25 mouse cellular contexts compared by ENCODE assay signal in genomic region chr8:13179948-13180347, GRCm38 (mm10). TPM values are rescaled to one million over a fixed set of nuclear protein-coding genes. Genes with fewer than 3 reads are reported as not detected.
DNase-seq lines count a peak whose midpoint lies in the region; ATAC-seq and TF ChIP-seq lines count a peak whose summit lies in the region.
"Had no signal": no experiment of that assay in that cellular context is flagged by ENCODE, and none has a peak within 500 bp of the region (broad histone marks: within the 10 kb centered on the region; RNA-seq: fewer than 3 reads in every experiment).

No protein-coding gene starts in this region.

- TF ChIP-seq CTCF in forebrain, postnatal 0 days (IDR thresholded peaks at IDR 0.05; ENCODE audit: low read depth) = no peak
- TF ChIP-seq CTCF in liver, adult 2 months (IDR thresholded peaks at IDR 0.05; ENCODE audit: low read depth, low read length) = no peak

- no peaks in the 10 kb centered on the region for H3K79me2 ChIP-seq in liver, adult 2 months (ENCODE audit: control insufficient read depth, insufficient read depth, low read length)

- no peak overlapping the region for H3K9ac ChIP-seq in forebrain, postnatal 0 days
- H3K9ac ChIP-seq in forebrain, embryonic 16.5 days (replicated peaks; ENCODE audit: low read depth, low read length) = no peak overlapping the region
- no peak overlapping the region for H3K9ac ChIP-seq in heart, embryonic 14.5 days (ENCODE audit: low read length)
- H3K9ac ChIP-seq in liver, adult 2 months (ENCODE audit: low read depth, low read length) = no peak overlapping the region
- H3K9ac ChIP-seq: hindbrain, embryonic 15.5 days; limb, embryonic 15.5 days; liver, embryonic 15.5 days; neural tube, embryonic 13.5 days had no signal

- H3K9me3 ChIP-seq in forebrain, postnatal 0 days (ENCODE audit: low read length) = no peaks in the 10 kb centered on the region
- no peaks in the 10 kb centered on the region for H3K9me3 ChIP-seq in forebrain, embryonic 16.5 days (ENCODE audit: control insufficient read depth, low read length)
- no peaks in the 10 kb centered on the region for H3K9me3 ChIP-seq in heart, embryonic 14.5 days (ENCODE audit: control insufficient read depth, low read length)
- no peaks in the 10 kb centered on the region for H3K9me3 ChIP-seq in forebrain, embryonic 10.5 days
- H3K9me3 ChIP-seq: hindbrain, embryonic 15.5 days; limb, embryonic 10.5 days; limb, embryonic 15.5 days; liver, embryonic 15.5 days; midbrain, embryonic 12.5 days; neural tube, embryonic 13.5 days had no signal

- H3K4me2 ChIP-seq in forebrain, postnatal 0 days (ENCODE audit: low read depth) = no peak overlapping the region
- no peak overlapping the region for H3K4me2 ChIP-seq in forebrain, embryonic 16.5 days (ENCODE audit: low read length)
- H3K4me2 ChIP-seq in heart, embryonic 14.5 days (ENCODE audit: low read length) = no peak overlapping the region
- H3K4me2 ChIP-seq: hindbrain, embryonic 15.5 days; limb, embryonic 15.5 days; liver, embryonic 15.5 days; midbrain, embryonic 12.5 days; neural tube, embryonic 13.5 days had no signal

- H3K27ac ChIP-seq in forebrain, postnatal 0 days (ENCODE audit: low read depth, low read length) = no peak overlapping the region
- no peak overlapping the region for H3K27ac ChIP-seq in forebrain, embryonic 16.5 days (ENCODE audit: low read length)
- peak overlapping the region; percentile 16 to 23; a peak in 1 of 4 replicates for H3K27ac ChIP-seq in heart, embryonic 14.5 days (replicated peaks in 1 of 2; ENCODE audit: control insufficient read depth in 1 of 2, insufficient read depth in 1 of 2, low read depth in 2 of 2, low read length in 2 of 2)
- no peak overlapping the region for H3K27ac ChIP-seq in liver, adult 2 months (replicated peaks; ENCODE audit: insufficient read depth, low read depth, low read length)
- H3K27ac ChIP-seq in brown adipose tissue, adult 24 weeks (replicated peaks; ENCODE audit: low read depth, low read length) = peak overlapping the region; percentile 84
- no peak overlapping the region for H3K27ac ChIP-seq in forebrain, embryonic 10.5 days
- H3K27ac ChIP-seq: hindbrain, embryonic 15.5 days; kidney, postnatal 0 days; limb, embryonic 10.5 days; limb, embryonic 15.5 days; liver, embryonic 15.5 days; midbrain, embryonic 12.5 days; neural tube, embryonic 13.5 days; stomach, postnatal 0 days had no signal

- TF ChIP-seq POLR2A in liver, adult 2 months (IDR thresholded peaks at IDR 0.05; ENCODE audit: extremely low read depth, insufficient read depth, low read length) = no peak

- 80% methylated on average over 7 of the region's 7 CpGs for WGBS in forebrain, postnatal 0 days
- 80% methylated on average over 7 of the region's 7 CpGs for WGBS in forebrain, embryonic 16.5 days
- WGBS in heart, embryonic 14.5 days = 66% methylated on average over 7 of the region's 7 CpGs
- WGBS in liver, adult 2 months = 73% methylated on average over 7 of the region's 7 CpGs
- WGBS in forebrain, embryonic 10.5 days = 89% methylated on average over 7 of the region's 7 CpGs

- no peaks in the 10 kb centered on the region for H3K4me1 ChIP-seq in forebrain, postnatal 0 days (ENCODE audit: insufficient read depth)
- no peaks in the 10 kb centered on the region for H3K4me1 ChIP-seq in forebrain, embryonic 16.5 days (replicated peaks; ENCODE audit: control insufficient read depth, insufficient read depth, low read length)
- H3K4me1 ChIP-seq in heart, embryonic 14.5 days (ENCODE audit: control insufficient read depth in 2 of 2, insufficient read depth in 2 of 2, low read length in 2 of 2) = peaks cover 21 to 24% of the 10 kb centered on the region in 2 experiments
- 0 out of 2 replicates have a peak, but pooled peaks cover 2% of the 10 kb centered on the region for H3K4me1 ChIP-seq in liver, adult 2 months (ENCODE audit: control insufficient read depth, insufficient read depth, low read length)
- peaks cover 6% of the 10 kb centered on the region for H3K4me1 ChIP-seq in brown adipose tissue, adult 24 weeks (ENCODE audit: control insufficient read depth, insufficient read depth, insufficient read length, low read length)
- no peaks in the 10 kb centered on the region for H3K4me1 ChIP-seq in forebrain, embryonic 10.5 days
- H3K4me1 ChIP-seq: hindbrain, embryonic 15.5 days; limb, embryonic 10.5 days; limb, embryonic 15.5 days; midbrain, embryonic 12.5 days; neural tube, embryonic 13.5 days had no signal

- ATAC-seq in forebrain, postnatal 0 days = 0 out of 2 replicates have a peak, but pooled peaks have one; percentile 3
- no peak for ATAC-seq in forebrain, embryonic 16.5 days
- ATAC-seq in heart, embryonic 14.5 days (ENCODE audit: insufficient number of reproducible peaks, insufficient read depth, low FRiP score, low read depth) = no peak
- ATAC-seq: activated CD4-positive, CD25-positive, alpha-beta regulatory T cell, adult 4 months; forebrain, embryonic 14.5 days had no signal

- DNase-seq in forebrain, postnatal 0 days = no peak
- no peak for DNase-seq in heart, adult 8-10 months (ENCODE audit: low spot score)
- DNase-seq in liver, adult 2 months (ENCODE audit: extremely low read depth, low read depth, low spot score) = peak; percentile 59
- no peak for DNase-seq in liver
- DNase-seq in forebrain, embryonic 10.5 days (ENCODE audit: extremely low spot score, low spot score) = no peak
- DNase-seq: adrenal gland, adult 8-10 months; cerebellum, adult 11-12 months; cerebellum, adult 9-11 months; kidney, adult 8-10 months; right cerebral cortex, postnatal 4 days; thymus, adult 18-20 months; thymus, postnatal 25 days had no signal

- H3K36me3 ChIP-seq in forebrain, postnatal 0 days (ENCODE audit: insufficient read depth) = peaks cover 39% of the 10 kb centered on the region
- H3K36me3 ChIP-seq in forebrain, embryonic 16.5 days (ENCODE audit: control insufficient read depth, insufficient read depth) = peaks cover 13% of the 10 kb centered on the region
- H3K36me3 ChIP-seq in heart, embryonic 14.5 days (ENCODE audit: control insufficient read depth, insufficient read depth, low read length) = peaks cover 48% of the 10 kb centered on the region
- H3K36me3 ChIP-seq in liver, adult 2 months (ENCODE audit: control insufficient read depth, insufficient read depth, low read length) = peaks cover 11% of the 10 kb centered on the region; the same call in 1 of the 2 replicates
- H3K36me3 ChIP-seq in forebrain, embryonic 10.5 days (replicated peaks) = peaks cover 62% of the 10 kb centered on the region

- H3K27me3 ChIP-seq in forebrain, postnatal 0 days (ENCODE audit: insufficient read depth, low read length) = no peaks in the 10 kb centered on the region
- no peaks in the 10 kb centered on the region for H3K27me3 ChIP-seq in forebrain, embryonic 16.5 days (replicated peaks; ENCODE audit: control insufficient read depth, insufficient read depth, low read length)
- no peaks in the 10 kb centered on the region for H3K27me3 ChIP-seq in heart, embryonic 14.5 days (ENCODE audit: control insufficient read depth, insufficient read depth, low read length)
- no peaks in the 10 kb centered on the region for H3K27me3 ChIP-seq in liver, adult 2 months (ENCODE audit: control insufficient read depth, insufficient read depth, low read length)
- no peaks in the 10 kb centered on the region for H3K27me3 ChIP-seq in forebrain, embryonic 10.5 days (ENCODE audit: poor library complexity, severe bottlenecking)
- H3K27me3 ChIP-seq: hindbrain, embryonic 15.5 days; limb, embryonic 15.5 days; liver, embryonic 15.5 days; midbrain, embryonic 12.5 days; neural tube, embryonic 13.5 days had no signal

- no peak overlapping the region for H3K4me3 ChIP-seq in forebrain, postnatal 0 days (ENCODE audit: low read depth, low read length)
- H3K4me3 ChIP-seq in forebrain, embryonic 16.5 days (replicated peaks; ENCODE audit: low read length) = no peak overlapping the region
- no peak overlapping the region for H3K4me3 ChIP-seq in heart, embryonic 14.5 days (ENCODE audit: control insufficient read depth in 1 of 2, insufficient read depth in 1 of 2, low read depth in 1 of 2, low read length in 2 of 2)
- H3K4me3 ChIP-seq in liver, adult 2 months (ENCODE audit: insufficient read depth, low read depth, low read length) = no peak overlapping the region
- no peak overlapping the region for H3K4me3 ChIP-seq in brown adipose tissue, adult 24 weeks (ENCODE audit: insufficient read depth, low read depth, low read length)
- H3K4me3 ChIP-seq in forebrain, embryonic 10.5 days = no peak overlapping the region
- H3K4me3 ChIP-seq: hindbrain, embryonic 15.5 days; limb, embryonic 10.5 days; limb, embryonic 15.5 days; liver, embryonic 15.5 days; midbrain, embryonic 12.5 days; neural tube, embryonic 13.5 days had no signal

RNA-seq across cellular contexts. Expression of gene Grtp1, which starts 20.5 kb away (rescaled TPM):
- total RNA-seq in forebrain, postnatal 0 days (2014; rRNA removed) = 10.8 and 13.2 TPM in 2 replicates
- polyA plus RNA-seq in forebrain, postnatal 0 days (2015; fragmentation: Nextera tagmentation; extraction: Ambion mirVana) = 17.2 and 22.7 TPM in 2 replicates
- polyA plus RNA-seq in forebrain, embryonic 16.5 days (2015; fragmentation: Nextera tagmentation; extraction: Ambion mirVana) = 19.7 and 21.1 TPM in 2 replicates
- polyA plus RNA-seq in heart, embryonic 14.5 days (2014; fragmentation: Nextera tagmentation; extraction: Ambion mirVana) = 19.6 and 21.3 TPM in 2 replicates
- 1 to 10 TPM; 3.7 to 6.6 (median 4.6) TPM for total RNA-seq in heart, adult 8-10 months (2022)
- total RNA-seq in liver, adult 2 months (2014; rRNA removed) = 25.3 and 25.5 TPM in 2 replicates
- polyA plus RNA-seq in liver, adult 2 months (2012; rRNA removed) = 28.3 and 30.3 TPM in 2 replicates
- 33.7 and 45.2 TPM in 2 replicates for polyA plus RNA-seq in brown adipose tissue, adult 24 weeks (2012; ENCODE audit: insufficient read depth, insufficient read length, missing spikeins)
- polyA plus RNA-seq in forebrain, embryonic 10.5 days (2016; fragmentation: Nextera tagmentation; extraction: Ambion mirVana) = 19.5 and 21.5 TPM in 2 replicates

RNA-seq across cellular contexts. Expression of gene Lamp1, which starts 21.0 kb away (rescaled TPM):
- 270 and 295 TPM in 2 replicates for total RNA-seq in forebrain, postnatal 0 days (2014; rRNA removed)
- polyA plus RNA-seq in forebrain, postnatal 0 days (2015; fragmentation: Nextera tagmentation; extraction: Ambion mirVana) = 356 and 373 TPM in 2 replicates
- 241 and 271 TPM in 2 replicates for polyA plus RNA-seq in forebrain, embryonic 16.5 days (2015; fragmentation: Nextera tagmentation; extraction: Ambion mirVana)
- polyA plus RNA-seq in heart, embryonic 14.5 days (2014; fragmentation: Nextera tagmentation; extraction: Ambion mirVana) = 355 and 361 TPM in 2 replicates
- total RNA-seq in heart, adult 8-10 months (2022) = 100 to 1,000 TPM; 413 to 443 (median 429) TPM
- 381 and 420 TPM in 2 replicates for total RNA-seq in liver, adult 2 months (2014; rRNA removed)
- polyA plus RNA-seq in liver, adult 2 months (2012; rRNA removed) = 563 and 625 TPM in 2 replicates
- polyA plus RNA-seq in brown adipose tissue, adult 24 weeks (2012; ENCODE audit: insufficient read depth, insufficient read length, missing spikeins) = 398 and 413 TPM in 2 replicates
- polyA plus RNA-seq in forebrain, embryonic 10.5 days (2016; fragmentation: Nextera tagmentation; extraction: Ambion mirVana) = 182 and 190 TPM in 2 replicates

Comparison
In these comparisons a context has a peak if more than half of its experiments do, and no peak if none do; other contexts are left out.
1. H3K27ac ChIP-seq: peak in heart, embryonic 14.5 days (2 of 2) and brown adipose tissue, adult 24 weeks (single experiment); none in forebrain, postnatal 0 days (single experiment), forebrain, embryonic 16.5 days (single experiment), liver, adult 2 months (single experiment) and forebrain, embryonic 10.5 days (single experiment).